Mouse (Mus musculus) retina, embryonic 14.5 days (tissue): ENCODE results near the gene Fgfr2.

Experiments used
- DNase-seq: peaks from one replicate; pipeline ENCODE4 v3.0.0-alpha.2; 2015; ENCODE audit warnings: low spot score

The Fgfr2 gene

GRCm38 (mm10) chr7:132365703-132366384 is 757.3 kb downstream of the Fgfr2 start:
- DNase-seq: no peak

GRCm38 (mm10) chr7:132365111-132365510 is 758.0 kb downstream of the Fgfr2 start:
- no peak for DNase-seq

DNA sequence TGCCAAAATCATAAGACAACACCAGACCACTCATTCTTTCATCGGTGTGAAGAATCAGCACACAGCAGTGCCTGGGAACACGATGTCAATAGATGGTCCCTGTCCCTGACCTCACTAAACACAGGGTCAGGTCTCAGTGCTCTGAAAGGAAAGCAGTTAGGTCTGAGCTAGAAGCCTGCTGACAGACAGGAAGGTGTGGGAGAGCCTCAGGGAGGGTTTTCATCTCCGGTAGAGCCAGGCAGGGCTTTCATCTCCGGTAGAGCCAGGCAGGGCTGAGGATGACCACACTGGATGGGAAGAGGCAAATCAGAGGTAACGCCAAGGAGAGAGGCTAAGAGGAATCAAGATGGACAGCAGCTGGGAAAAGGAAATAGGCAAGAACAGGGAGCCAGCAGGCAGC is 758.6 kb downstream of the Fgfr2 start:
- DNase-seq: no peak

DNA sequence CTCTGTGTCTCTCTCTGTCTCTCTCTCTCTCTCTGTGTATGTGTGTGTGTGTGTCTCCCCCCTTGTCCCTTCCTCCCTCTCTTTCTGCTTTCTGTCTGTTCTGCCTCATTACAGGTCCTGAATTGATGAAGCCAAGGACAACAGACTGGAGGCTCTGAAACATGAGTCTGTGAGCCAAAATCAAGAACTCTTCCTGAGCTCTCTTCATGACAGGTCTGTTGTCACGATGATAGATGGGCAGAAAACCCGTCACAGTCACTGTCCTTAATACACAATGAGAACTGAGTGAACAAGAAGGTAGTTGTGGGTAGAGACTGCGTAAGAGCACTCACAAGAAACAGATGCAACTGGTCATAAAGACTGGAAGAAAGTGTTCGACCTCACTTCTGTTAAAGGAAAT is 762.8 kb downstream of the Fgfr2 start:
- no peak for DNase-seq

DNA sequence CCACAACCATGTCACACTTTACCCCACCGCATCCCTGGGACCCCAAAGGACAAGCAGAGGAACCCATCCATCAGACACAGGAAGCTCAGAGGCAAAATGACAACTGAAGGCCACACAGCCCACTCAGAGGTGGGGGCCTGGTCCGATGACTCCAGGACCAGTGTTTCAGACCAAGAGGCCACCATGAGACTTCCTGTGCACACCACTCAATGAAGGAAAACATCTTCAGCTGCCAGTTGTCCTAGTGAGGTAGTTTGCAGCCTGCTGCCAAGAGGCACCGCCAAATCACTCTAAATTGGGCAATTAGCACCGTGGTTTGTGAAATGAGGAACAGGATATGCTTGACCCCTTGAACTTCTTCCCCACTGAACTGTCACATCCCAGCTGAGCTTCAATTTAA is 764.4 kb downstream of the Fgfr2 start:
- DNase-seq: no peak

GRCm38 (mm10) chr7:132358250-132358649 is 764.9 kb downstream of the Fgfr2 start:
- DNase-seq: no peak

DNA sequence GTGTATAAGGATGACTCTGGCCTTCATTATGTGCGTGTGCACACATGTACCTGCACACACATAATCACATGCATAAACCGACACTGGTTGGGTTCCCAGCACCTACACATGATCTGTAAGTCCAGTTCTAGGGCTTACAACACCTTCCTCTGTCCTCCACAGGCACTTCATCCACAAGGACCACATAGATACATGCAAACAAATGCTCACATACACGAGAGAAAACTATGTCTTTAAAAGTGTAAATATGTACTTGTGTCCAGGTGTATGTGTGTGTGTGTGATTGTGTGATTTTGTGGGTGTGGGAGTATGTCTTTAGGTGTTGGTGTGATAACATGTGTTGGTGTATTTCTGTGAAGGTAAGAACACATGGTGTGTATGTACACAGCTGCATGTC is 765.3 kb downstream of the Fgfr2 start:
- DNase-seq: no peak

GRCm38 (mm10) chr7:132356881-132357840 is 766.0 kb downstream of the Fgfr2 start:
- DNase-seq: no peak

- no peak for DNase-seq
These were observed 767.0 kb downstream of the Fgfr2 start for GRCm38 (mm10) chr7:132356185-132356584.

DNA sequence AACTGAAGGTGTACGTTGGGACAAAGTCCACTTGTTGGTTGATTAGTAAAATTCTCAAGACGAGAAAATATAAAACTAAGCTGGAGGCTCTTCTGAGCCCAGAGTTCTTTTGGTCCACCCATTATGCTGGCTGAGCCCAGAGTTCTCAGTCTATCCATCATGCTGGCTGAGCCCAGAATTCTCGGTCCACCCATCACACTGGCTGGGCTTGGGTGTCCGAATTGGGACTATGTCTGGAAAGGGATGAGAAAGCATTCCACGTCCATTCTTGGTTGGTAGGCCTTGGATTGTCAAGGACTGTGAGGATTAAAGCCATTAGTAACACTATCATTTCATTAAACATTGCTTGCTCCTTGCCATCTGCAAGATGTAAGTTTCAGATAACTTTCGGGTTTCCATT is 767.4 kb downstream of the Fgfr2 start:
- no peak for DNase-seq

GRCm38 (mm10) chr7:132349075-132349572 is 774.0 kb downstream of the Fgfr2 start:
- DNase-seq: no peak

- no peak for DNase-seq
These were observed 775.7 kb downstream of the Fgfr2 start for GRCm38 (mm10) chr7:132347273-132348045.

DNA sequence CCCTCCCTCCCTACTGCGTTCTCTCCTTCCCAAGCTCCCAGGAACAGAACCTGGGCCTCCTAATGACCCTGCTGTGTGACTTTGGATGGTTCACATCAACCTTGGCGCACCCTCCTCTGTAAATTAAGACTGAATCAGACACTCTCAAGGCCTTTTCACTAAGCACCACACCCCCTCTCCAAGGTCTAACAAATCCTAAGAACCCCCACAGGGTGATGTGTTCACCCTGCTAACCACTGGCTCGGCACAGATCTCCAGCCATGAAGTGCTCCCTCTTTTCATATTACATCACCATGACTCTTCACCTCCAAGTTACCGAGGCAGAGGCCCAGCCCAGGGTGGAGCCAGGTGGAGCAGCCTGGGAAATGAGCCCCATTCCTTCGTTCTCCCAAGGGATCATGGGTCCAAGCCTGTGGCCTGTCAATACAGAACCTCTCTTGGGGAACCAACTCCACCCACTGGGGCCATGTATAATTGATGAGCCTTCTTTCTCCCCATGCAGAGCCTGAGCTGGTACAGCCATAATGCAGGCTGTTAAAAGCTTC is 777.6 kb downstream of the Fgfr2 start:
- peak; percentile 37 for DNase-seq

- no peak for DNase-seq
These were observed 778.5 kb downstream of the Fgfr2 start for GRCm38 (mm10) chr7:132344606-132345005.

- DNase-seq: no peak
These were observed 779.2 kb downstream of the Fgfr2 start for GRCm38 (mm10) chr7:132343900-132344299.

DNA sequence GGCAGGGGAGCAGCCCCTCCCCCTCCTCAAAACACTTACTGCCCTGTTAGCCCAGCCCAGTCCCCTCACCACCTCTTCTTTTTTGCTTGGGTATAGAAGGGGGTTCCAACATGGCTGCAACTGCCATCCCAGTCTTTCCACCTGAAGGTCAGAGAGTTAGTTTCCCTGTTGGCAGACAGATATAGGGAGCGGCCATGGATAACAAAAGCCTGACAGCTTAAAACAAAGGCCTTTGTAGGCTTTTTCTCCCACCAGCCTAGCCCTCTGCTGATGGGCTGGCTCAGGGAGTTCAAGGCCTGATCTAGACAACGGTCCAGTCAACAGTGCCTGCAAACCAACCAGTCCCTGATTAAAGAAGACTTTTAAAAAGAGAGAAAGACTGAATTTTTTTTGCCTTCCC is 780.0 kb downstream of the Fgfr2 start:
- no peak for DNase-seq

- no peak for DNase-seq
These were observed 783.9 kb downstream of the Fgfr2 start for GRCm38 (mm10) chr7:132339041-132339839.

GRCm38 (mm10) chr7:132338350-132338749 is 784.8 kb downstream of the Fgfr2 start:
- DNase-seq: no peak

- DNase-seq: no peak
These were observed 785.8 kb downstream of the Fgfr2 start for GRCm38 (mm10) chr7:132337268-132337917.

- DNase-seq: no peak
These were observed 786.4 kb downstream of the Fgfr2 start for GRCm38 (mm10) chr7:132336781-132337180.

DNA sequence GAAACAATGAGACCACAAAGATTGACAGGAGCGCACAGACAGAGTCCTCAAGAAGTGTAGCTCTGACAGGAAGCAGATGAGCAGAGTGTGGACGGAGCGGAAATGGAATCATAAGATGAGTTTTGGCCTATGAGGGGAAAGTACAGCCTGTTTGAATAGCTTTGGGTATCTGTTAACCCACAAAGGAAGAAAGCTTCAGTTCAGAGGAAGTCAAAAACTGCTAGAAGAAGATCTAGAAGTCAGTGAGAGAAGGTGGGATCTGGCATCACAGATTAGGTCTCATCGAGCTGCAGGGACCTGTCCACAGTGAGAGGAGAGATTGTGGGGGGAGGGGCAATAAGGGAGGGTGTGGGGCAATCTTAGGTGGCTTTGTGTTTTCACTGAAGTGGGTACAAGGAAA is 787.8 kb downstream of the Fgfr2 start:
- DNase-seq: no peak
